Mouse (Mus musculus) neural tube, embryonic 15.5 days (tissue): Measurements from ENCODE around the gene Prrt2. TPM values are rescaled to one million over a fixed set of nuclear protein-coding genes. Genes with fewer than 3 reads are reported as not detected.

Experiments
- ATAC-seq: fragments of 200-750 bp; cut with Nextera tagmentation; 2 replicates; pipeline ENCODE4 v1.8.0; 2017; ENCODE audit warnings: mild to moderate bottlenecking, moderate TSS enrichment, moderate library complexity; ENCODE audit not compliant: low FRiP score
- H3K27ac ChIP-seq: fragments of 300-500 bp; sonication (generic); replicated peaks from 2 replicates; pipeline ENCODE4 v1.5.1; 2015; ENCODE audit warnings: mild to moderate bottlenecking, inconsistent platforms
- H3K27me3 ChIP-seq: fragments of 300-500 bp; sonication (generic); replicated peaks from 2 replicates; pipeline ENCODE4 v1.6.1; 2015; ENCODE audit warnings: inconsistent platforms
- H3K36me3 ChIP-seq: fragments of 300-500 bp; sonication (generic); 2 replicates; pipeline ENCODE4 v1.6.1; 2015; ENCODE audit warnings: inconsistent platforms
- H3K4me1 ChIP-seq: fragments of 300-500 bp; sonication (generic); 2 replicates; pipeline ENCODE4 v1.6.1; 2015; ENCODE audit warnings: inconsistent platforms
- H3K4me2 ChIP-seq: fragments of 300-500 bp; sonication (generic); 2 replicates; pipeline ENCODE4 v1.6.1; 2015; ENCODE audit warnings: inconsistent platforms, mild to moderate bottlenecking, moderate library complexity
- H3K4me3 ChIP-seq: fragments of 300-500 bp; sonication (generic); replicated peaks from 2 replicates; pipeline ENCODE4 v1.5.1; 2015; ENCODE audit warnings: mild to moderate bottlenecking, inconsistent platforms
- H3K9ac ChIP-seq: fragments of 300-500 bp; sonication (generic); replicated peaks from 2 replicates; pipeline ENCODE4 v1.6.1; 2015; ENCODE audit warnings: mild to moderate bottlenecking, inconsistent platforms
- H3K9me3 ChIP-seq: fragments of 300-500 bp; sonication (generic); replicated peaks from 2 replicates; pipeline ENCODE4 v1.6.1; 2016; ENCODE audit warnings: inconsistent platforms
- WGBS: fragments of 180-500 bp; shearing (Covaris S2); methylation state at CpG from one replicate; pipeline ENCODE4 v1.1.7; 2015; ENCODE audit warnings: mixed read lengths; 5-methylcytosine and 5-hydroxymethylcytosine counted together
- polyA plus RNA-seq: library from polyadenylated mRNA; unstranded; fragments of >200 nt; fragmentation: Nextera tagmentation; extraction: Ambion mirVana; gene quantifications from 2 replicates; pipeline ENCODE4 v1.2.1, GENCODE M21; 2015

Gene Prrt2
- 69.9 and 72.5 TPM in 2 replicates for polyA plus RNA-seq

DNA sequence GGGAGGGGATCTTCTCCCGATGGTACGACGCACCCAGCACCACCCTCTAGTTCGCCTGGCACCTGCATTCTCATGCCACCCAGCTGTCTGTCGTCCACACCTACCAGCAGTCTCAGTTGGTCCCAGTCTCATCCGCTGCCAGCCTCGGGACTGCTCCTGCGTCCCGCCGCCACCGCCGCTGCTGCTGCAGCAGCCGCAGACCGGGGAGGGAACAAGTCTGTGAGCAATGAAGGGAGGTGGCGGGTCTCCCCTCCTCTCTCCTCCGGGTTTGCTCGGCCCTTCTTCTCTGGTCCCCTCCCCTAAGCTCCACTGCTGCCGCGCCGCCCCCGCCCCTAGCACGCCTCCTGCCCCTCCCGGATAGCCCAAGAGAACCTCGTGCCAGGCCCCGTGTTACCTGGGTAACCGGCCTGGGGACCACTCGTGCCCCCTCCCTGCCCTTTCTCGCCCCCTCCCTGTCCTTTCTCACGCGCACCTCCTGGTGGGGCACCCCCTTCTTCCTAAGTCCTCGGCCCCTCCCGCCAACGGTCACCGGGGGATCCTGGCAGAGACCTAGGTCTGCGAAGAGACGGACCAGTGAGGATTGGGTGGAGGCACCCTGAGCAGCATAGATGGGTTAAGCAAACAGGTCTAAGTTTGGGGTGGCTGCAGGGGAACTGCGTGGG is at the start of gene Prrt2, which contains the start of gene Gm42742:
Prrt2 (minus strand) TSS at position 311 of the 662 bp plus-strand sequence.
Gm42742 (minus strand) TSS at position 197 of the 662 bp plus-strand sequence.
- Histone ChIP-seq H3K36me3 (peaks cover 23% of the 10 kb centered on the region), H3K27me3 (no peaks in the 10 kb centered on the region), H3K9ac (peak within 1 kb of the TSS; percentile 77), H3K4me1 (peaks cover 82% of the 10 kb centered on the region), H3K4me3 (peak within 1 kb of the TSS; percentile 59), H3K4me2 (peak within 1 kb of the TSS; percentile 88), H3K27ac (peak within 1 kb of the TSS; percentile 98), H3K9me3 (no peaks in the 10 kb centered on the region)
- 1% methylated on average over 37 of the region's 37 CpGs for WGBS
- peak; percentile 16; the same call in 1 of the 2 replicates for ATAC-seq

DNA sequence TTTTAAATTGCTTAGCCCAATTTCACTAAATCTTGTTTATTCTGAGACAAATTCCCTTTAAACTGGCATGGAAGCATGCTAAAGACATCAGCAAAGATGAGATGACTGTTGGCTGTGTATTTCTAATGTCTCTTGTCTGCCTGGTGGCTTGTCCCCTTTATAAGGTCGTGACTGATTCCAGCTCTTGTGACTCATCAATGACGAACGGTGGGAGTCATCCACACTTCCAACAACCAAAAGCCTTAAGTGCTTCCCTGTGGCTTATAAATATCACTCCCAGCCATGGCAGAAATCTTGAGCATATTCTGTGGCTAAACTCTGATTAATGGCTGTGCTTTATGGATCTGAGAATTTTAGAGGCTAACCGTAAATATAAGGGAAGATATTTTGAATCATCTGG is 45.3 kb upstream of the Prrt2 start:
- no peaks in the 10 kb centered on the region for H3K9me3 ChIP-seq
- H3K36me3 ChIP-seq: no peaks in the 10 kb centered on the region
- H3K9ac ChIP-seq: no peak overlapping the region
- H3K4me2 ChIP-seq: no peak overlapping the region
- no peak overlapping the region for H3K4me3 ChIP-seq
- no peak for ATAC-seq
- H3K27me3 ChIP-seq: no peaks in the 10 kb centered on the region
- H3K27ac ChIP-seq: no peak overlapping the region
- WGBS: 79% methylated on average over 4 of the region's 4 CpGs
- H3K4me1 ChIP-seq: no peaks in the 10 kb centered on the region

DNA sequence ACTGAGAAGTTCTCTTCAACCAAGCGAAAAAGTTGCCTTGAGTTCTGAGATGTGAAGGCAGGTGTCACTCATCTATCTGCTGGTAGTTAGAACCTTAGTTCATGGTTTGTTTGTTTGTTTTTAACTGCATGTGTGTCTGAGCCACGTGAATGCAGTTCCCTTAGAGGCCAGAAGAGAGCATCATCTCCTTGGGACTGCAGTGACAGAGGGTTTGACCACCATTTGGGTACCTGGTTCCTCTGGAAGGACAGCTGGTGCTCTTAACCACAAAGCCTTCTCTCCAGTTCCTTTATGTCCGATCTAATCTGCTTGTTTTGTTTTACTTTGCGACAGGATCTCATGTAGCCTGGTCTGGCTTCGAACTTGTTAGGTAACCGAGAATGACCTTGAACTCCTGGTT is 44.5 kb upstream of the Prrt2 start:
- Histone ChIP-seq H3K36me3 (no peaks in the 10 kb centered on the region), H3K4me2 (no peak overlapping the region), H3K9ac (no peak overlapping the region), H3K27ac (no peak overlapping the region), H3K27me3 (no peaks in the 10 kb centered on the region), H3K9me3 (no peaks in the 10 kb centered on the region), H3K4me3 (no peak overlapping the region), H3K4me1 (no peaks in the 10 kb centered on the region)
- WGBS: 88% methylated on average over 6 of the region's 6 CpGs
- ATAC-seq: no peak

DNA sequence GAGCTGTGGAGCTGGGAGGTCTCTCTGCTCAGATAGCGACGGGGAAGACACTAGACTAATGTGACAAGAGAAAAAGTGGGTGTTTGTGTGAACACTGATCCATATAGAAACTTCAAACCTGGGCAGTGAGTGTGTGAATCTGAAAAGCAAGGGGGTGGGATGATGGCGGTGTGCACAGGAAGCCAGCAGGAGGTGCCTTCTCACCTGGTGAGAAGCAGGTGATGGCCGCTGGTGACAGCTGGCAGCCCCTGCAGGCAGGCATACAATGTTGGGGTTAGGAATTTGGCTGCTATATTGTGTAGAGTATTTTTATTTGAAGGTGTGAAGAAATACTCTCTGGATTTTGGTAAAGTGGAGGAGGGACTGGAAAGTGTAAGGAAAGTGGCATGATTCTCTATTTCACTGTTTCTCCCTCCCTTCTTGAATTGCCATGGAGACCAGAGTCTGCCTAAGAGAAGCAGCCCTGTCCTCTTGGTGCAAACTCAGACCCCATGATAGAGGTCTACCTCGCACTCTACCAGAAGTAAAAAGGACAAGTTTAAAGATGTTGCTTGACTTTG is 34.1 kb upstream of the Prrt2 start:
- ATAC-seq: no peak
- Histone ChIP-seq H3K9ac (no peak overlapping the region), H3K4me2 (no peak overlapping the region), H3K4me3 (no peak overlapping the region), H3K27me3 (peaks cover 4% of the 10 kb centered on the region; the same call in 1 of the 2 replicates), H3K9me3 (no peaks in the 10 kb centered on the region), H3K27ac (no peak overlapping the region), H3K4me1 (no peaks in the 10 kb centered on the region), H3K36me3 (no peaks in the 10 kb centered on the region)
- 76% methylated on average over 5 of the region's 5 CpGs for WGBS

- Histone ChIP-seq H3K4me2 (peak within 1 kb of the TSS; percentile 96), H3K9ac (peak within 1 kb of the TSS; percentile 68), H3K27ac (peak within 1 kb of the TSS; percentile 74), H3K27me3 (no peaks in the 10 kb centered on the region), H3K4me1 (peaks cover 13% of the 10 kb centered on the region), H3K36me3 (no peaks in the 10 kb centered on the region), H3K9me3 (no peaks in the 10 kb centered on the region), H3K4me3 (peak within 1 kb of the TSS; percentile 68)
- ATAC-seq: peak; percentile 81
- under 1% methylated on average over 53 of the region's 53 CpGs for WGBS
Measured at GRCm38 (mm10) chr7:127041851-127042672, 21.1 kb upstream of the Prrt2 start, which contains the start of gene Kif22. Gene Kif22, minus strand, starts transcription at chr7:127042471.

GRCm38 (mm10) chr7:127031244-127031643 is 10.2 kb upstream of the Prrt2 start:
- no peaks in the 10 kb centered on the region for H3K27me3 ChIP-seq
- no peak overlapping the region for H3K9ac ChIP-seq

DNA sequence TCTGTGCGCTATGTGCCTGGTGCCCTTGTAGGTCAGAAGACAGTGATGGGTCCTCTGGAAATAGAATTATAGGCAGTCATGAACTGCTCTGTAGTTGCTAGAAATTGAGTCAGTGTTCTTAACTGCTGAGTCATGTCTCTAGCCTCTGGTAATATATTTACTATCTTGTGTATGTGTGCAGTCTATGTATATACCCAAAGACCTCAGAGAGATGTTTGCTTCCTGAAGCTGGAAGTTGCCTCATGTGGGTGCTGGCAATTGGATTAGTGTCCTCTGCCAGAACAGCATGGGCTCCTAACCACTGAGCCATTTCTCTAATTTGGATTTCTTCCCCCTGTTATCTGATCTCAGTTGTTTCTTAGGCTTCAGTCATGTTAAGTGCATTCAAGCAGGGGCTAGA is 9.2 kb upstream of the Prrt2 start:
- H3K27ac ChIP-seq: no peak overlapping the region
- 100% methylated on average over 1 of the region's 1 CpGs for WGBS
- H3K9ac ChIP-seq: no peak overlapping the region
- H3K27me3 ChIP-seq: no peaks in the 10 kb centered on the region
- peaks cover 17% of the 10 kb centered on the region for H3K4me1 ChIP-seq
- no peak overlapping the region for H3K4me2 ChIP-seq
- H3K36me3 ChIP-seq: no peaks in the 10 kb centered on the region
- H3K4me3 ChIP-seq: no peak overlapping the region
- no peaks in the 10 kb centered on the region for H3K9me3 ChIP-seq
- no peak for ATAC-seq

More at GRCm38 (mm10) chr7:127031244-127031643, 10.2 kb upstream of the Prrt2 start:
- no peak for ATAC-seq
- Histone ChIP-seq H3K27ac (no peak overlapping the region), H3K4me3 (no peak overlapping the region), H3K4me1 (peaks cover 16% of the 10 kb centered on the region), H3K36me3 (no peaks in the 10 kb centered on the region), H3K4me2 (no peak overlapping the region), H3K9me3 (no peaks in the 10 kb centered on the region)
- WGBS: 50% methylated on average over 1 of the region's 1 CpGs

DNA sequence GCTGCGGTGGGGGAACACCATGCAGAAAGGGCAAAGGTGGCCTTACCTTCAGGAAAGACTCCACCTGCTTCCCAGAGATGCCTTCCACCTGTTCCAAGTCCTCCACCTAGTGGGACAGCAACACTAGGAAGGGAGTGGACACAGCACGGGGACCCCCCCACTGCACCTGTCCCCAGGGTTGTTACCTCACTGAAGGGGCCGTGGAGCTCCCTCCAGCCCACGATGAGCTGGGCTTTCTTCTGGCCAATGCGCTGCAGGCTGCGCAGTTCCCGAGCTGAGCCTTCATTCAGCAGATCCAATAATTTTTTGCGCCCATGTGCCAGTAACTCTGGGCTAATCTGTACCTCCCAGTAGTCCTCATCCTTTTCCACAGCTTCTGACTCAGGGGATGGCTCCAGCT is 6.9 kb upstream of the Prrt2 start:
- ATAC-seq: no peak; the same call in none of the 2 replicates
- peak overlapping the region; percentile 60 for H3K9ac ChIP-seq
- H3K27ac ChIP-seq: peak overlapping the region; percentile 100
- H3K36me3 ChIP-seq: peaks cover 12% of the 10 kb centered on the region
- peak overlapping the region; percentile 65 for H3K4me3 ChIP-seq
- H3K4me2 ChIP-seq: peak overlapping the region; percentile 90
- peaks cover 40% of the 10 kb centered on the region for H3K4me1 ChIP-seq
- no peaks in the 10 kb centered on the region for H3K9me3 ChIP-seq
- 54% methylated on average over 8 of the region's 8 CpGs for WGBS
- no peaks in the 10 kb centered on the region for H3K27me3 ChIP-seq

GRCm38 (mm10) chr7:127026984-127027726 is 6.1 kb upstream of the Prrt2 start, which contains the start of gene Maz:
Gene Maz, minus strand, starts transcription at chr7:127027037.
- ATAC-seq: peak; percentile 93
- H3K4me3 ChIP-seq: peak within 1 kb of the TSS; percentile 65
- under 1% methylated on average over 42 of the region's 63 CpGs for WGBS
- no peaks in the 10 kb centered on the region for H3K9me3 ChIP-seq
- no peaks in the 10 kb centered on the region for H3K27me3 ChIP-seq
- peaks cover 47% of the 10 kb centered on the region for H3K4me1 ChIP-seq
- peak within 1 kb of the TSS; percentile 99 for H3K9ac ChIP-seq
- H3K4me2 ChIP-seq: peak within 1 kb of the TSS; percentile 90
- peaks cover 19% of the 10 kb centered on the region for H3K36me3 ChIP-seq
- H3K27ac ChIP-seq: peak within 1 kb of the TSS; percentile 100

DNA sequence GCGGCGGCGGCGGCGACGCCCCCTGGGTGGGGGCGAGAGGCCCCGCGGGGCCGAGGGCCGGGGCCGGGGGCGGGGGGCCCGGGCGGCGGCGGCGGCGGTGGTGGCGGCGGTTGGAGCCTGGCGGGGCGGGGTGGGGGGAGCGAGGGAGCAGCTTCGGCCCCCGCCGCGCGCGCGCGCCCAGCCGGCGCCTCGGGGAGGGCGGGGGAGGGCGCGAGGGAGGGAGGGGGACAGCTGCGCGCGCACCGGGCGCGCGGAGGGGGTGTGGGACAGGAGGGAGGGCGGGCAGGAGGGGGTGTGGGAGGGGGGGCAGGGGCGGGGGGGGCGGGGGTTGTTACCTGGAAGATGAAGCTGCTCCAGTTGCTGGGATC is 5.6 kb upstream of the Prrt2 start:
- H3K4me3 ChIP-seq: peak overlapping the region; percentile 65
- peaks cover 23% of the 10 kb centered on the region for H3K36me3 ChIP-seq
- 0% methylated on average over 4 of the region's 48 CpGs for WGBS
- 0 out of 2 replicates have a peak, but pooled peaks have one; percentile 1 for ATAC-seq
- H3K9me3 ChIP-seq: no peaks in the 10 kb centered on the region
- H3K27ac ChIP-seq: peak overlapping the region; percentile 100
- no peaks in the 10 kb centered on the region for H3K27me3 ChIP-seq
- peak overlapping the region; percentile 90 for H3K4me2 ChIP-seq
- peak overlapping the region; percentile 99 for H3K9ac ChIP-seq
- peaks cover 52% of the 10 kb centered on the region for H3K4me1 ChIP-seq

GRCm38 (mm10) chr7:127026161-127026600 is 5.2 kb upstream of the Prrt2 start:
- ATAC-seq: 0 out of 2 replicates have a peak, but pooled peaks have one; percentile 1
- peak overlapping the region; percentile 90 for H3K4me2 ChIP-seq
- peak overlapping the region; percentile 99 for H3K9ac ChIP-seq
- 0% methylated on average over 19 of the region's 48 CpGs for WGBS
- H3K27ac ChIP-seq: peak overlapping the region; percentile 100
- peaks cover 23% of the 10 kb centered on the region for H3K36me3 ChIP-seq
- H3K27me3 ChIP-seq: no peaks in the 10 kb centered on the region
- H3K4me3 ChIP-seq: peak overlapping the region; percentile 65
- H3K4me1 ChIP-seq: peaks cover 56% of the 10 kb centered on the region
- H3K9me3 ChIP-seq: no peaks in the 10 kb centered on the region
